Mouse (Mus musculus) embryonic facial prominence, embryonic 14.5 days (tissue): ENCODE data around the gene Suz12. TPM values are rescaled to one million over a fixed set of nuclear protein-coding genes. Genes with fewer than 3 reads are reported as not detected.

Experiments
- ATAC-seq: fragments of 200-750 bp; cut with Nextera tagmentation; 2 replicates; pipeline ENCODE4 v1.8.0; 2017; ENCODE audit warnings: low read depth, moderate number of reproducible peaks, moderate TSS enrichment
- DNase-seq: peaks from one replicate; pipeline ENCODE4 v3.0.0-alpha.2; 2015; ENCODE audit warnings: low spot score
- H3K27ac ChIP-seq: fragments of 300-500 bp; sonication (generic); replicated peaks from 2 replicates; pipeline ENCODE4 v1.5.1; 2014; ENCODE audit warnings: low read depth, mild to moderate bottlenecking, low read length, moderate library complexity
- H3K27me3 ChIP-seq: fragments of 300-500 bp; sonication (generic); replicated peaks from 2 replicates; pipeline ENCODE4 v1.6.1; 2014; ENCODE audit warnings: low read length; ENCODE audit not compliant: control insufficient read depth, insufficient read depth
- H3K36me3 ChIP-seq: fragments of 300-500 bp; sonication (generic); 2 replicates; pipeline ENCODE4 v1.6.1; 2014; ENCODE audit warnings: low read length, mixed read lengths; ENCODE audit not compliant: control insufficient read depth, insufficient read depth
- H3K4me1 ChIP-seq: fragments of 300-500 bp; sonication (generic); 2 replicates; pipeline ENCODE4 v1.6.1; 2014; ENCODE audit warnings: antibody characterized with exemption, low read length; ENCODE audit not compliant: control insufficient read depth, insufficient read depth
- H3K4me2 ChIP-seq: fragments of 300-500 bp; sonication (generic); 2 replicates; pipeline ENCODE4 v1.6.1; 2014; ENCODE audit warnings: low read depth, mild to moderate bottlenecking, low read length, moderate library complexity, mixed read lengths
- H3K4me3 ChIP-seq: fragments of 300-500 bp; sonication (generic); 2 replicates; pipeline ENCODE4 v1.5.1; 2014; ENCODE audit warnings: low read depth, mild to moderate bottlenecking, low read length
- H3K9ac ChIP-seq: fragments of 300-500 bp; sonication (generic); 2 replicates; pipeline ENCODE4 v1.6.1; 2014; ENCODE audit warnings: low read depth, mild to moderate bottlenecking, low read length, moderate library complexity, mixed read lengths
- H3K9me3 ChIP-seq: fragments of 300-500 bp; sonication (generic); 2 replicates; pipeline ENCODE4 v1.6.1; 2016; ENCODE audit warnings: low read length; ENCODE audit not compliant: control insufficient read depth
- WGBS: fragments of 180-500 bp; shearing (Covaris S2); extraction: QIAGEN DNeasy Blood & Tissue Kit; methylation state at CpG from one replicate; pipeline ENCODE4 v1.1.7; 2014; 5-methylcytosine and 5-hydroxymethylcytosine counted together
- polyA plus RNA-seq: library from polyadenylated mRNA; unstranded; fragments of >200 nt; fragmentation: Nextera tagmentation; extraction: Ambion mirVana; gene quantifications from 2 replicates; pipeline ENCODE4 v1.2.1, GENCODE M21; 2014

The Suz12 gene
- polyA plus RNA-seq, 1 experiment from 2014 or later, result 19.0 TPM

GRCm38 (mm10) chr11:80077784-80078545, 85.1 kb downstream of the Suz12 start:
- Histone ChIP-seq H3K27ac (no peak overlapping the region), H3K4me1 (peaks cover 15% of the 10 kb centered on the region), H3K4me3 (no peak overlapping the region), H3K36me3 (0 out of 2 replicates have a peak, but pooled peaks cover 3% of the 10 kb centered on the region), H3K9me3 (no peaks in the 10 kb centered on the region), H3K9ac (no peak overlapping the region), H3K27me3 (no peaks in the 10 kb centered on the region), H3K4me2 (no peak overlapping the region)
- 57% methylated on average over 13 of the region's 14 CpGs for WGBS
- ATAC-seq (no peak), DNase-seq (peak; percentile 6)

- WGBS, result 49% methylated on average over 1 of the region's 1 CpGs
- DNase-seq (no peak), ATAC-seq (no peak)
- H3K36me3 ChIP-seq, result 0 out of 2 replicates have a peak, but pooled peaks cover 3% of the 10 kb centered on the region
- H3K27me3 ChIP-seq, result no peaks in the 10 kb centered on the region
- no peak overlapping the region for H3K4me3 ChIP-seq
- no peaks in the 10 kb centered on the region for H3K9me3 ChIP-seq
- no peak overlapping the region; the same call in 1 of the 2 replicates for H3K4me2 ChIP-seq
- peaks cover 15% of the 10 kb centered on the region for H3K4me1 ChIP-seq
- H3K27ac ChIP-seq, result no peak overlapping the region
- H3K9ac ChIP-seq, result no peak overlapping the region
Observed at GRCm38 (mm10) chr11:80078831-80079230, 85.9 kb downstream of the Suz12 start.

- Histone ChIP-seq H3K4me3 (peak overlapping the region; percentile 96), H3K9me3 (no peaks in the 10 kb centered on the region), H3K36me3 (0 out of 2 replicates have a peak, but pooled peaks cover 3% of the 10 kb centered on the region), H3K27me3 (no peaks in the 10 kb centered on the region), H3K4me1 (peaks cover 15% of the 10 kb centered on the region), H3K27ac (no peak overlapping the region), H3K4me2 (peak overlapping the region; percentile 79), H3K9ac (peak overlapping the region; percentile 98)
- 58% methylated on average over 6 of the region's 6 CpGs for WGBS
- ATAC-seq (no peak), DNase-seq (no peak)
Observed at GRCm38 (mm10) chr11:80079751-80080150, 86.8 kb downstream of the Suz12 start.

- Histone ChIP-seq H3K36me3 (0 out of 2 replicates have a peak, but pooled peaks cover 3% of the 10 kb centered on the region), H3K4me2 (peak overlapping the region; percentile 79), H3K27ac (peak overlapping the region; percentile 93), H3K4me1 (peaks cover 15% of the 10 kb centered on the region), H3K9me3 (no peaks in the 10 kb centered on the region), H3K9ac (peak overlapping the region; percentile 98), H3K27me3 (no peaks in the 10 kb centered on the region), H3K4me3 (peak overlapping the region; percentile 96)
- ATAC-seq (peak; percentile 42), DNase-seq (peak; percentile 24)
- WGBS, result under 1% methylated on average over 26 of the region's 32 CpGs
Observed at GRCm38 (mm10) chr11:80080381-80080825, 87.5 kb downstream of the Suz12 start.

GRCm38 (mm10) chr11:80080826-80081728, 88.2 kb downstream of the Suz12 start, which contains the start of gene Crlf3:
TSS of gene Crlf3 (minus strand) at chr11:80080991.
- Histone ChIP-seq H3K4me2 (peak within 1 kb of the TSS; percentile 79), H3K4me3 (peak within 1 kb of the TSS; percentile 96), H3K9ac (peak within 1 kb of the TSS; percentile 98), H3K4me1 (peaks cover 15% of the 10 kb centered on the region), H3K9me3 (no peaks in the 10 kb centered on the region), H3K36me3 (0 out of 2 replicates have a peak, but pooled peaks cover 3% of the 10 kb centered on the region), H3K27me3 (no peaks in the 10 kb centered on the region), H3K27ac (peak within 1 kb of the TSS; percentile 93)
- WGBS, result 6% methylated on average over 30 of the region's 55 CpGs
- peak; percentile 95 for DNase-seq
- peak; percentile 95 for ATAC-seq

GRCm38 (mm10) chr11:80081786-80082319, 88.9 kb downstream of the Suz12 start:
- 77% methylated on average over 7 of the region's 7 CpGs for WGBS
- 0 out of 2 replicates have a peak, but pooled peaks cover 3% of the 10 kb centered on the region for H3K36me3 ChIP-seq
- no peak overlapping the region for H3K4me3 ChIP-seq
- peak overlapping the region; percentile 98; the same call in 1 of the 2 replicates for H3K9ac ChIP-seq
- no peaks in the 10 kb centered on the region for H3K9me3 ChIP-seq
- peak overlapping the region; percentile 79 for H3K4me2 ChIP-seq
- no peak for ATAC-seq
- H3K27me3 ChIP-seq, result no peaks in the 10 kb centered on the region
- peak overlapping the region; percentile 93 for H3K27ac ChIP-seq
- DNase-seq, result no peak
- peaks cover 15% of the 10 kb centered on the region for H3K4me1 ChIP-seq

Other genes starting within 250 kb of the Suz12 start
- 46.9 and 57.3 TPM in 2 replicates for gene Utp6, start 30.7 kb upstream of the Suz12 start, polyA plus RNA-seq
- gene Crlf3, start 87.9 kb downstream of the Suz12 start, polyA plus RNA-seq, result 39.5 and 40.9 TPM in 2 replicates
- 9.4 and 11.2 TPM in 2 replicates for gene Atad5, start 96.3 kb downstream of the Suz12 start, polyA plus RNA-seq
- 21.6 and 23.9 TPM in 2 replicates for gene Tefm, start 149.1 kb downstream of the Suz12 start, polyA plus RNA-seq
- 2.2 and 2.7 TPM in 2 replicates for gene Adap2, start 161.0 kb downstream of the Suz12 start, polyA plus RNA-seq
- gene Rnf135, start 190.7 kb downstream of the Suz12 start, polyA plus RNA-seq, result 6.7 and 8.3 TPM in 2 replicates
- 58.8 and 60.9 TPM in 2 replicates for gene Rhot1, start 215.9 kb downstream of the Suz12 start, polyA plus RNA-seq